Mouse (Mus musculus) testis, adult 2 months (tissue): ENCODE measurements around the gene Gng7.

Source experiments
- CTCF ChIP-seq: fragments of 200-500 bp; IDR thresholded peaks from 2 replicates; pipeline ENCODE4 v1.5.1; 2012; ENCODE audit warnings: low read depth, mild to moderate bottlenecking, inconsistent platforms, low read length, moderate library complexity; ENCODE audit not compliant: control insufficient read depth, insufficient read depth, insufficient replicate concordance
- POLR2A ChIP-seq: fragments of 200-500 bp; IDR thresholded peaks from 2 replicates; pipeline ENCODE4 v1.6.1; 2012; ENCODE audit warnings: low read depth, mild to moderate bottlenecking, inconsistent platforms, low read length, moderate library complexity; ENCODE audit not compliant: control insufficient read depth

- TF ChIP-seq CTCF (peak; percentile 92), POLR2A (no peak)
Measured at GRCm38 (mm10) chr10:80987709-80988441, 26.9 kb downstream of the Gng7 start.
